25 mouse cellular contexts compared by ENCODE assay signal in the genomic region with DNA sequence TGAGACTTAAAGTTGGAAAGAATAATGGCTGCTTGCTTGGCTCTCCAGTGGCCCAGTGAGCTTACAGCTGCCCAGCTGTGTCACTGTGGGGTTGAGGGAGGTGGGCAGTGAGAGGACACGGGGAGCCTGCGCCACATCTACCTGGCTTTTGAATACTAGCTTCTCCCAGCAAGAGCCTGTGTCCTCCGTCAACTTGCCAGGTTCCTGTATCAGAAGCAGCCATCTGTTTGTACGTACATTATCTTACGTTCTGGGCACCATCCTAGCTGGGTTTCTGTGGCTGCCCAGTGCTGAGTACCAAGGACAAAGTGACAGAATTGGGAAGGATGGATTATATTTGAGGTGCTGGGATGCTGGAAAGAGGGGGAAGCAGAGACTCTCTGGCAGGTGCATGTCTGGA. TPM values are rescaled to one million over a fixed set of nuclear protein-coding genes. Genes with fewer than 3 reads are reported as not detected.
A peak's percentile ranks its signal among the peaks of the same experiment; 100 is the strongest.
DNase-seq lines count a peak whose midpoint lies in the region; ATAC-seq and TF ChIP-seq lines count a peak whose summit lies in the region.
"Had no signal": no experiment of that assay in that cellular context is flagged by ENCODE, and none has a peak within 500 bp of the region (broad histone marks: within the 10 kb centered on the region; RNA-seq: fewer than 3 reads in every experiment).

No protein-coding gene starts in this region.

- no peak overlapping the region for H3K4me3 ChIP-seq in liver, embryonic 15.5 days (replicated peaks)
- H3K4me3 ChIP-seq in liver, embryonic 12.5 days: no peak overlapping the region
- no peak overlapping the region; the same call in 1 of the 2 replicates for H3K4me3 ChIP-seq in G1E (ENCODE audit: low read depth, low read length)
- no peak overlapping the region for H3K4me3 ChIP-seq in MEL (ENCODE audit: control insufficient read depth in 1 of 2, insufficient read depth in 1 of 2, low read depth in 2 of 2, low read length in 2 of 2)
- no peak overlapping the region for H3K4me3 ChIP-seq in embryonic facial prominence, embryonic 10.5 days
- H3K4me3 ChIP-seq: embryonic facial prominence, embryonic 12.5 days; embryonic facial prominence, embryonic 15.5 days; gastrocnemius, adult 2 months; hindbrain, embryonic 13.5 days had no signal

- peaks cover 5% of the 10 kb centered on the region; the same call in 1 of the 2 replicates for H3K27me3 ChIP-seq in liver, embryonic 15.5 days
- no peaks in the 10 kb centered on the region; the same call in 1 of the 2 replicates for H3K27me3 ChIP-seq in liver, embryonic 12.5 days (replicated peaks)
- H3K27me3 ChIP-seq in G1E (ENCODE audit: insufficient read depth, low read length) (no peaks in the 10 kb centered on the region; the same call in 1 of the 2 replicates), MEL (ENCODE audit: control insufficient read depth in 1 of 2, insufficient read depth in 2 of 2, low read length in 2 of 2) (no peaks in the 10 kb centered on the region)
- H3K27me3 ChIP-seq in embryonic facial prominence, embryonic 10.5 days (replicated peaks; ENCODE audit: low read depth, poor library complexity, severe bottlenecking): no peaks in the 10 kb centered on the region
- H3K27me3 ChIP-seq: embryonic facial prominence, embryonic 12.5 days; embryonic facial prominence, embryonic 15.5 days; hindbrain, embryonic 13.5 days; Patski had no signal

- TF ChIP-seq RAD21 in MEL (IDR thresholded peaks at IDR 0.05; ENCODE audit: low read depth, low read length): no peak

- H3K9ac ChIP-seq in liver, embryonic 15.5 days: no peak overlapping the region
- no peak overlapping the region for H3K9ac ChIP-seq in liver, embryonic 12.5 days
- no peak overlapping the region for H3K9ac ChIP-seq in MEL (ENCODE audit: control insufficient read depth, low read depth, low read length, poor library complexity, severe bottlenecking)
- H3K9ac ChIP-seq: embryonic facial prominence, embryonic 12.5 days; embryonic facial prominence, embryonic 15.5 days; forebrain, postnatal 0 days; hindbrain, embryonic 13.5 days had no signal

- no peak overlapping the region for H3K27ac ChIP-seq in liver, embryonic 15.5 days (replicated peaks)
- H3K27ac ChIP-seq in liver, embryonic 12.5 days: no peak overlapping the region
- H3K27ac ChIP-seq in MEL (ENCODE audit: control insufficient read depth, low read depth, low read length): 0 out of 2 replicates have a peak overlapping the region, but pooled peaks have one; percentile 11
- no peak overlapping the region for H3K27ac ChIP-seq in embryonic facial prominence, embryonic 10.5 days (replicated peaks)
- H3K27ac ChIP-seq: embryonic facial prominence, embryonic 12.5 days; embryonic facial prominence, embryonic 15.5 days; gastrocnemius, adult 2 months; hindbrain, embryonic 13.5 days had no signal

- no peak overlapping the region for H3K4me2 ChIP-seq in liver, embryonic 15.5 days
- H3K4me2 ChIP-seq in liver, embryonic 12.5 days: no peak overlapping the region
- H3K4me2 ChIP-seq: embryonic facial prominence, embryonic 12.5 days; embryonic facial prominence, embryonic 15.5 days; heart, embryonic 11.5 days; hindbrain, embryonic 13.5 days had no signal

- H3K79me2 ChIP-seq in MEL (ENCODE audit: control insufficient read depth, insufficient read depth, low read length, poor library complexity): no peaks in the 10 kb centered on the region; the same call in 1 of the 2 replicates

- peaks cover 30% of the 10 kb centered on the region for H3K4me1 ChIP-seq in liver, embryonic 15.5 days (replicated peaks)
- peaks cover 27% of the 10 kb centered on the region for H3K4me1 ChIP-seq in liver, embryonic 12.5 days
- H3K4me1 ChIP-seq in G1E (ENCODE audit: insufficient read depth, low read depth, low read length) (peaks cover 49% of the 10 kb centered on the region), MEL (ENCODE audit: control insufficient read depth in 1 of 2, insufficient read depth in 2 of 2, low read length in 2 of 2) (peaks cover 4 to 22% of the 10 kb centered on the region in 2 experiments)
- no peaks in the 10 kb centered on the region for H3K4me1 ChIP-seq in embryonic facial prominence, embryonic 10.5 days
- H3K4me1 ChIP-seq: embryonic facial prominence, embryonic 12.5 days; embryonic facial prominence, embryonic 15.5 days; hindbrain, embryonic 13.5 days had no signal

- TF ChIP-seq CTCF in G1E (IDR thresholded peaks at IDR 0.05; ENCODE audit: low read depth, low read length) (no peak), MEL (IDR thresholded peaks at IDR 0.05 in 2 of 3, conservative IDR thresholded peaks at IDR 0.05 in 1 of 3; ENCODE audit: control insufficient read depth in 1 of 3, insufficient read depth in 1 of 3, low read depth in 2 of 3, low read length in 3 of 3, poor library complexity in 1 of 3, severe bottlenecking in 1 of 3) (no peak)

- no peak for TF ChIP-seq POLR2A in MEL (IDR thresholded peaks at IDR 0.05; ENCODE audit: control insufficient read depth in 1 of 2, insufficient read depth in 1 of 2, low read depth in 1 of 2, low read length in 2 of 2, poor library complexity in 1 of 2)

- peak; percentile 32; the same call in 1 of the 2 replicates for ATAC-seq in liver, embryonic 15.5 days (ENCODE audit: insufficient read depth)
- ATAC-seq in liver, embryonic 12.5 days: no peak
- peak; percentile 8; the same call in 1 of the 2 replicates for ATAC-seq in G1E (ENCODE audit: extremely low read depth, insufficient number of reproducible peaks, low FRiP score, poor library complexity, severe bottlenecking)
- ATAC-seq in megakaryocyte-erythroid progenitor cell, adult 5-6 weeks (replicated peaks; ENCODE audit: low FRiP score, low TSS enrichment, poor library complexity, severe bottlenecking): peak; percentile 86
- ATAC-seq: CD4-positive, CD25-positive, alpha-beta regulatory T cell, adult 4 months; forebrain, embryonic 14.5 days; forebrain, postnatal 0 days; hindbrain, embryonic 16.5 days; Patski had no signal

- 32% methylated on average over 5 of the region's 5 CpGs for WGBS in liver, embryonic 15.5 days (ENCODE audit: insufficient replicate concordance)
- 58% methylated on average over 5 of the region's 5 CpGs for WGBS in liver, embryonic 12.5 days (ENCODE audit: insufficient replicate concordance)
- 89% methylated on average over 5 of the region's 5 CpGs for WGBS in embryonic facial prominence, embryonic 10.5 days

- TF ChIP-seq EP300 in MEL (IDR thresholded peaks at IDR 0.05; ENCODE audit: low read depth in 1 of 2, low read length in 2 of 2): 0 out of 4 replicates have a peak, but pooled peaks of 1 of the 2 experiments have one; percentile 10

- no peak for DNase-seq in G1E (ENCODE audit: low spot score)
- DNase-seq in MEL (ENCODE audit: low read depth, low spot score): peak; percentile 53
- DNase-seq in embryonic facial prominence, embryonic 10.5 days (ENCODE audit: low spot score): no peak
- DNase-seq: adrenal gland, postnatal 10 days; adrenal gland, postnatal 36 days; cerebellum, adult 11 months; cerebellum, adult 2 months; cerebellum, adult 9-11 months; cerebellum, postnatal 25 days; embryo, embryonic 11 days; forebrain, postnatal 0 days; gastrocnemius, adult 2 months; gastrocnemius, postnatal 14 days; heart, adult 11 months had no signal

- no peaks in the 10 kb centered on the region for H3K36me3 ChIP-seq in liver, embryonic 15.5 days (replicated peaks)
- H3K36me3 ChIP-seq in liver, embryonic 12.5 days: no peaks in the 10 kb centered on the region
- peaks cover 24% of the 10 kb centered on the region for H3K36me3 ChIP-seq in G1E (replicated peaks)
- peaks cover 0 to 12% of the 10 kb centered on the region in 2 experiments; a peak in 2 of 4 replicates for H3K36me3 ChIP-seq in MEL (ENCODE audit: control insufficient read depth in 1 of 2, insufficient read depth in 2 of 2, low read length in 2 of 2)
- H3K36me3 ChIP-seq in embryonic facial prominence, embryonic 10.5 days (replicated peaks): no peaks in the 10 kb centered on the region
- H3K36me3 ChIP-seq: embryonic facial prominence, embryonic 12.5 days; embryonic facial prominence, embryonic 15.5 days had no signal

- H3K9me3 ChIP-seq in liver, embryonic 15.5 days (replicated peaks): no peaks in the 10 kb centered on the region
- H3K9me3 ChIP-seq in liver, embryonic 12.5 days (replicated peaks): peaks cover 4% of the 10 kb centered on the region; the same call in 1 of the 2 replicates
- H3K9me3 ChIP-seq in G1E (replicated peaks) (peaks cover 6% of the 10 kb centered on the region), MEL (replicated peaks; ENCODE audit: insufficient read depth, low read length) (no peaks in the 10 kb centered on the region)
- H3K9me3 ChIP-seq in embryonic facial prominence, embryonic 10.5 days: peaks cover 11% of the 10 kb centered on the region; the same call in 1 of the 2 replicates
- H3K9me3 ChIP-seq: embryonic facial prominence, embryonic 15.5 days had no signal

TF ChIP-seq in MEL, 35 proteins besides CTCF, POLR2A, EP300 and RAD21 (continues in another document):
- peak; percentile 71 for TF ChIP-seq TCF12 (IDR thresholded peaks at IDR 0.05; ENCODE audit: low read depth, low read length)

RNA-seq across cellular contexts. Expression of gene Tmem191c, which starts 6.0 kb away (rescaled TPM):
- 3.9 and 4.4 TPM in 2 replicates for polyA plus RNA-seq in liver, embryonic 15.5 days (2015; fragmentation: Nextera tagmentation; extraction: Ambion mirVana)
- 4.7 and 5.3 TPM in 2 replicates for polyA plus RNA-seq in liver, embryonic 12.5 days (2016; fragmentation: Nextera tagmentation; extraction: Ambion mirVana)
- total RNA-seq in G1E (2014; fragmentation: Nextera tagmentation) (4.5 and 5.1 TPM in 2 replicates), G1E (2017) (21.6 and 23.4 TPM in 2 replicates), MEL (2012; rRNA removed) (2.6 and 3.3 TPM in 2 replicates)
- polyA plus RNA-seq in G1E (2012) (27.8 and 32.7 TPM in 2 replicates), MEL (2012; ENCODE audit: insufficient read depth in 1 of 2, insufficient read length in 2 of 2, low read depth in 1 of 2, low replicate concordance in 2 of 2, missing spikeins in 1 of 2) (1 to 10 TPM in 1 of 2 experiments, not detected in 1; 7.5 TPM)
- total RNA-seq in megakaryocyte-erythroid progenitor cell, adult 5-6 weeks (2014; fragmentation: Nextera tagmentation): 9.2 and 19.0 TPM in 2 replicates
- 0.33 and 2.3 TPM in 2 replicates for total RNA-seq in megakaryocyte-erythroid progenitor cell, adult 5-6 weeks (2017)
- polyA plus RNA-seq in embryonic facial prominence, embryonic 10.5 days (2016; fragmentation: Nextera tagmentation; extraction: Ambion mirVana): 7.1 and 8.9 TPM in 2 replicates

RNA-seq across cellular contexts. Expression of gene Hic2, which starts 36.5 kb away (rescaled TPM):
- polyA plus RNA-seq in liver, embryonic 15.5 days (2015; fragmentation: Nextera tagmentation; extraction: Ambion mirVana): 2.6 and 3.6 TPM in 2 replicates
- 4.8 and 5.3 TPM in 2 replicates for polyA plus RNA-seq in liver, embryonic 12.5 days (2016; fragmentation: Nextera tagmentation; extraction: Ambion mirVana)
- 25.1 and 25.6 TPM in 2 replicates for total RNA-seq in G1E (2014; fragmentation: Nextera tagmentation)
- 14.8 and 15.1 TPM in 2 replicates for total RNA-seq in G1E (2017)
- 21.4 and 22.0 TPM in 2 replicates for polyA plus RNA-seq in G1E (2012)
- 5.8 and 5.9 TPM in 2 replicates for total RNA-seq in MEL (2012; rRNA removed)
- 1 to 10 TPM in 1 of 2 experiments, not detected in 1; 9.5 TPM for polyA plus RNA-seq in MEL (2012; ENCODE audit: insufficient read depth in 1 of 2, insufficient read length in 2 of 2, low read depth in 1 of 2, low replicate concordance in 2 of 2, missing spikeins in 1 of 2)
- 1.6 and 2.1 TPM in 2 replicates for total RNA-seq in megakaryocyte-erythroid progenitor cell, adult 5-6 weeks (2014; fragmentation: Nextera tagmentation)
- 1.5 and 1.9 TPM in 2 replicates for total RNA-seq in megakaryocyte-erythroid progenitor cell, adult 5-6 weeks (2017)
- 17.0 and 17.1 TPM in 2 replicates for polyA plus RNA-seq in embryonic facial prominence, embryonic 10.5 days (2016; fragmentation: Nextera tagmentation; extraction: Ambion mirVana)
